Mouse (Mus musculus) cortical plate, adult 2 months (tissue): ENCODE measurements around the gene Ptpra.

Experiments used
- CTCF ChIP-seq: fragments of 200-500 bp; IDR thresholded peaks from 2 replicates; pipeline ENCODE4 v1.5.1; 2011; ENCODE audit warnings: mild to moderate bottlenecking, control low read depth, low read length; ENCODE audit not compliant: insufficient read depth; ENCODE audit errors: extremely low read depth
- POLR2A ChIP-seq: fragments of 200-500 bp; IDR thresholded peaks from 2 replicates; pipeline ENCODE4 v1.6.1; 2011; ENCODE audit warnings: mild to moderate bottlenecking, low read length, control low read depth; ENCODE audit not compliant: insufficient read depth; ENCODE audit errors: extremely low read depth

- no peak for TF ChIP-seq CTCF
- no peak for TF ChIP-seq POLR2A
Observed at GRCm38 (mm10) chr2:130577632-130578031, 127.6 kb downstream of the Ptpra start.
